Mouse (Mus musculus) hindbrain, embryonic 14.5 days (tissue): ENCODE measurements around the gene Rmnd5a. TPM values are rescaled to one million over a fixed set of nuclear protein-coding genes. Genes with fewer than 3 reads are reported as not detected.

Experiments used
- ATAC-seq: fragments of 200-750 bp; cut with Nextera tagmentation; 2 replicates; pipeline ENCODE4 v1.8.0; 2017; ENCODE audit warnings: moderate number of reproducible peaks, mild to moderate bottlenecking, moderate TSS enrichment, moderate library complexity; ENCODE audit not compliant: low FRiP score
- DNase-seq: peaks from one replicate; pipeline ENCODE4 v3.0.0-alpha.2; 2015; ENCODE audit warnings: low spot score
- H3K27ac ChIP-seq: fragments of 300-500 bp; sonication (generic); 2 replicates; pipeline ENCODE4 v1.5.1; 2014; ENCODE audit warnings: mild to moderate bottlenecking, moderate library complexity
- H3K27me3 ChIP-seq: fragments of 300-500 bp; sonication (generic); 2 replicates; pipeline ENCODE4 v1.6.1; 2014; ENCODE audit warnings: mild to moderate bottlenecking, low read length, mixed read lengths; ENCODE audit not compliant: control insufficient read depth, insufficient read depth
- H3K36me3 ChIP-seq: fragments of 300-500 bp; sonication (generic); replicated peaks from 2 replicates; pipeline ENCODE4 v1.6.1; 2014; ENCODE audit not compliant: control insufficient read depth, insufficient read depth
- H3K4me1 ChIP-seq: fragments of 300-500 bp; sonication (generic); replicated peaks from 2 replicates; pipeline ENCODE4 v1.6.1; 2014; ENCODE audit warnings: antibody characterized with exemption, low read length, mixed read lengths; ENCODE audit not compliant: control insufficient read depth, insufficient read depth
- H3K4me2 ChIP-seq: fragments of 300-500 bp; sonication (generic); replicated peaks from 2 replicates; pipeline ENCODE4 v1.6.1; 2014; ENCODE audit warnings: mild to moderate bottlenecking, moderate library complexity
- H3K4me3 ChIP-seq: fragments of 300-500 bp; sonication (generic); replicated peaks from 2 replicates; pipeline ENCODE4 v1.5.1; 2014; ENCODE audit warnings: mild to moderate bottlenecking, low read length
- H3K9ac ChIP-seq: fragments of 300-500 bp; sonication (generic); 2 replicates; pipeline ENCODE4 v1.6.1; 2014
- H3K9me3 ChIP-seq: fragments of 300-500 bp; sonication (generic); 2 replicates; pipeline ENCODE4 v1.6.1; 2016; ENCODE audit warnings: low read length; ENCODE audit not compliant: control insufficient read depth
- WGBS: fragments of 180-500 bp; shearing (Covaris S2); extraction: QIAGEN DNeasy Blood & Tissue Kit; methylation state at CpG from one replicate; pipeline ENCODE4 v1.1.7; 2014; 5-methylcytosine and 5-hydroxymethylcytosine counted together
- polyA plus RNA-seq: library from polyadenylated mRNA; unstranded; fragments of >200 nt; fragmentation: Nextera tagmentation; extraction: Ambion mirVana; gene quantifications from 2 replicates; pipeline ENCODE4 v1.2.1, GENCODE M21; 2014

The Rmnd5a gene
- polyA plus RNA-seq, 1 experiment from 2014 or later = 5.8 TPM

GRCm38 (mm10) chr6:71348006-71348405 lies 92.4 kb downstream of the Rmnd5a start:
- 98% methylated on average over 9 of the region's 9 CpGs for WGBS
- Histone ChIP-seq H3K4me1 (no peaks in the 10 kb centered on the region), H3K9me3 (0 out of 2 replicates have a peak, but pooled peaks cover 5% of the 10 kb centered on the region), H3K27me3 (no peaks in the 10 kb centered on the region), H3K27ac (no peak overlapping the region), H3K4me3 (no peak overlapping the region), H3K36me3 (no peaks in the 10 kb centered on the region), H3K4me2 (no peak overlapping the region), H3K9ac (no peak overlapping the region)
- ATAC-seq = no peak
- no peak for DNase-seq

GRCm38 (mm10) chr6:71341179-71341578 lies 99.3 kb downstream of the Rmnd5a start:
- H3K9ac ChIP-seq = no peak overlapping the region
- H3K27ac ChIP-seq = no peak overlapping the region
- 88% methylated on average over 9 of the region's 9 CpGs for WGBS
- DNase-seq (no peak), ATAC-seq (no peak)
- H3K27me3 ChIP-seq = no peaks in the 10 kb centered on the region
- no peaks in the 10 kb centered on the region for H3K9me3 ChIP-seq
- H3K36me3 ChIP-seq = no peaks in the 10 kb centered on the region
- no peaks in the 10 kb centered on the region for H3K4me1 ChIP-seq
- H3K4me2 ChIP-seq = no peak overlapping the region
- no peak overlapping the region for H3K4me3 ChIP-seq

- no peak overlapping the region for H3K4me3 ChIP-seq
- no peaks in the 10 kb centered on the region for H3K36me3 ChIP-seq
- DNase-seq (no peak), ATAC-seq (no peak)
- 87% methylated on average over 4 of the region's 4 CpGs for WGBS
- H3K9ac ChIP-seq = no peak overlapping the region
- H3K9me3 ChIP-seq = no peaks in the 10 kb centered on the region
- H3K4me2 ChIP-seq = no peak overlapping the region
- H3K4me1 ChIP-seq = no peaks in the 10 kb centered on the region
- H3K27me3 ChIP-seq = no peaks in the 10 kb centered on the region
- no peak overlapping the region for H3K27ac ChIP-seq
These were observed 101.1 kb downstream of the Rmnd5a start for GRCm38 (mm10) chr6:71339351-71339750.

GRCm38 (mm10) chr6:71338941-71339340 lies 101.5 kb downstream of the Rmnd5a start:
- H3K27me3 ChIP-seq = no peaks in the 10 kb centered on the region
- no peak overlapping the region for H3K4me3 ChIP-seq
- H3K36me3 ChIP-seq = no peaks in the 10 kb centered on the region
- DNase-seq = no peak
- H3K27ac ChIP-seq = no peak overlapping the region
- H3K9ac ChIP-seq = no peak overlapping the region
- no peaks in the 10 kb centered on the region for H3K9me3 ChIP-seq
- no peak overlapping the region for H3K4me2 ChIP-seq
- no peaks in the 10 kb centered on the region for H3K4me1 ChIP-seq
- 90% methylated on average over 3 of the region's 3 CpGs for WGBS
- no peak for ATAC-seq

Other genes starting within 250 kb of the Rmnd5a start
- not detected in 2 replicates for gene Fabp1, start 240.8 kb downstream of the Rmnd5a start, polyA plus RNA-seq
- gene Krcc1, start 169.0 kb downstream of the Rmnd5a start, polyA plus RNA-seq = 20.5 and 21.5 TPM in 2 replicates
- gene Smyd1, start 118.4 kb downstream of the Rmnd5a start, polyA plus RNA-seq = 0.24 and 0.56 TPM in 2 replicates
- not detected in 2 replicates for gene Cd8b1, start 117.8 kb downstream of the Rmnd5a start, polyA plus RNA-seq
- not detected in 2 replicates for gene Cd8a, start 67.2 kb downstream of the Rmnd5a start, polyA plus RNA-seq
- gene Rnf103, start 53.3 kb upstream of the Rmnd5a start, polyA plus RNA-seq = 31.1 and 35.8 TPM in 2 replicates
- 52.8 and 57.5 TPM in 2 replicates for gene Chmp3, start 103.2 kb upstream of the Rmnd5a start, polyA plus RNA-seq
- 30.1 and 32.1 TPM in 2 replicates for gene Kdm3a, start 192.4 kb upstream of the Rmnd5a start, polyA plus RNA-seq